Mouse (Mus musculus): ENCODE results near the gene 2310061I04Rik. TPM values are rescaled to one million over a fixed set of nuclear protein-coding genes. Genes with fewer than 3 reads are reported as not detected.

The 2310061I04Rik gene
- total RNA-seq, 4 experiments from 2014 or later, result 45.9 to 61.4 (median 50.0) TPM

DNA sequence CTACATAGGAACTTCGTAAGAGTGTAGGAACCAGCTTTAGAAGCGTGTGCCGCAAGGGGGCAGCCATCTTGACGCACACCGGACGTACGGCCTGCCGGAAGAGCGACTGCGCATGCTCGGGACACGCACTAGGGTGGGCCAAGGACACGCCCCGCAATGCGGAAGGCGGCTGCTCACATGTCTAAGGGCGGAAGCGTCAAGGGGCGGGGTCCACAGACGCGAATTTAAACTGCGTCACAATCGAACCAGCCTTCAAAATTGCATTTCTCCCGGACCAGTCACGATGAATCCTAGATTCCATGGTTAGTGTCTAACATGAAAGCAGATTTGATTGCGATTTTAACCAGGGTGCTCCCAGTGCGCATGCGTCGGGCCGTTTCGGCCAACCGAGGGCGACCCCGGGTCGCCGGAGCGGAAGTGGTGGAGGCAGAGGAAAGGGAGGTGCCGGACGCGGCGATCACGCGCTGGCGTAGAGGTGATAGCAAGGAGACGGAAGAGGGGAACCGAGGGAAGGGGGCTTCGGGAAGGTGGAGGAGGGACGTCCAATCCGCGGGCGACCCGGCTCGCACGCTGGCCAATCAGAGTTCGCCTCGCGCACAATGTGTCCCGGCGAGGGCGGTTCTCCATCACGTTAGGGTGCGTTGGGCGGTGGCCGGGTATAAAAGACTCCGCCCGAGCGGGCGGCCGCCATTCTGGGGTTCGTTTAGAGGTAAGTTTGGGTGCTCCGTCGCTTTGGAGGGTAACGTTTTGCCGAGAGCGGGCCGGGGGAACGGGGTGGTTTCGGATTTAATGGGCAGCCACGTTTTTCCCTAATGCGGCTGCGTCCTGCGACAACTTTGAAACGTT is 19.3 kb upstream of the 2310061I04Rik start, which contains the start of the genes Mrps18b and Ppp1r10:
Gene Mrps18b, minus strand, starts transcription at position 93 of the 846 bp plus-strand sequence.
Gene Ppp1r10, plus strand, starts transcription at position 138 of the 846 bp plus-strand sequence.
- DNase-seq (ENCODE audit: low spot score in 2 of 2), result peak; percentile 99 to 100

DNA sequence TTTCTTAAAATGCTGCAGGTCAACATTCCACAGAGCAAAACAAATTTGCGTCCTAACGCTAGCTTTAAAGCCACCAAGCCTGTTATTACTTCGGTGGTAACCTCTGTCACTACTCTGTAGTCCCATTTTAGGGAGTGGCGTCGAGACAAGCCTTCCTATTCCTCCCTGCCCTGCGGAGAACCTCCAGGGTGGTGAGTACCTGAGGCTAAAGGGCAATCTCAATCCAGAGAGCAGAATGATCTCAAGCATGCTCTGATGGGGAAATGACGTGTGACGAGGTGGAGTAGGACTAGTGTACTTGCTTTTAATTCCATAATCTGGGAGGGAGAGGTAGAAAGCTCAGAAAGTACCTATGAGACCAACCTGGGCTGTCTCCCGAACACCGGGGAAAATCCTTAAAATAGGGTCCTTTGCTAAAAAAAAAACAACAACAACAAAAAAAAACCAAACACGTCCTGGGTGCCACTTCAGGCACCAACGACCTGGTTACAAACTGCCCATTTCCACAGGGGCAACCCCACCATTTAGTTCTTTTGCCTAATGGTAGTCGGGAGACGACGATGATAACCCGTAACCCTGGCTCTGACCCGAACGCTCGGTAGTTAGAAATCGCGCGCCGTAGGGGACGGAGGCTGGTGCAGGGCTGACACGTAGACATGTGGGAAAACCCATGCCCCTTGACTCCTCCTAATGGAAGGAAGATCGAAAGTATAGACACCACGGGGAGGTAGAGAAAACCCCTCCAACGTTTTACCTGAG is 18.5 kb upstream of the 2310061I04Rik start:
- no peak for DNase-seq (ENCODE audit: low spot score in 2 of 2)

DNA sequence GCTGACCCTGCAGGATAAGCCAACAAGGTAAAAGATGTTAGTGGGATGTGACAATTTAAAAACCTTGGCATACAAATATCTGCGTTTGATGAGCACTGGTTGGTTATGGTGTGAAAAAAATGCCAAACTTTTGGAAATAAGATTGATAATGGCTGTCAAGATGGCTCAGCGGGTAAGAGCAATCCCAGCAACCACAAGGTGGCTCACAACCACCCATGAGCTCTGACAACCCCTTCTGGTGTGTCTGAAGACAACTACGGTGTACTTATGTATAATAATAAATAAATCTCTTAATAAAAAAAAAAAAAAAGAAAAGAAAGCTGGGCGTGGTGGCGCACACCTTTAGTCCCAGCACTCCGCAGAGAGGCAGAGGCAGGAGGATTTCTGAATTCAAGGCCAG is 17.7 kb upstream of the 2310061I04Rik start:
- DNase-seq (ENCODE audit: low spot score in 2 of 2), result no peak

- peak; percentile 93 for DNase-seq (ENCODE audit: low spot score in 2 of 2)
These were observed 12.7 kb upstream of the 2310061I04Rik start, which contains the start of gene Atat1 for GRCm38 (mm10) chr17:35909919-35910369. Atat1 (minus strand) TSS chr17:35910075.

DNA sequence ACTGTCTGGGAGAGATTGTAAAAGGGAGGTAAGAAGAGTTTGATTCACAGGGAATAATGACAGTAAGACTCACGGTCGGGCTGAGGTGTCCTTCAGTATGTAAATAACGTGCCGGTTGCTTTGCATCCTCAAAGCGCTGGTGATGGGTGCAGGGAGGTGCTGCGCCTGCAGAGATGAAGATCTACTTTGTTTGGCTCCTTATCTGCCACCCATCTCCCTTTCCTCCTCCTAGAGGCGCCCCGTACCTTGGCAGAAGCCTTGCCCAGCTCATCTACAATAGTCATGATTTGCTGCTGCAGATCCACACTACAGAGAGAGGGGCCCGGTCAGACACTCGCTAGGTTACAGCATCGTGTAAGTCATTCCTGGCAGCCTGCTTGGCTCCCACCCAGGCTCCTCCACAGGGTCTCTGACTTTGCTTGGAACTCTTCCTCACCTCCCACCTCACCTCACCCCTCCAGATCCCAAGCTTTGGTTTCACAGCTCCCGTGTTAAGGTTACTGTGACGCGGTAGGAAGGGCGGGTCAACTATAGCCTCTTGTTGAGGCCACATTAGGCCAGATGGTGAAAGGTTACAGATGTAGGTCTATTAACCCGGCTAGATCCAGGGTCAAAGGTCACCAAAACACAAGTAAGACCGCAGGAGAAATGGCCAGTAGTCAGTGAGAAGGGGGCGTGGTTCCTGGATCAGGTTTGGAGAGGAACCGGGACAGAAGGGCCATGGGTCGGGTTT is 12.1 kb upstream of the 2310061I04Rik start:
- no peak for DNase-seq (ENCODE audit: low spot score in 2 of 2)

GRCm38 (mm10) chr17:35907609-35908008 is 10.4 kb upstream of the 2310061I04Rik start:
- DNase-seq (ENCODE audit: low spot score in 2 of 2), result no peak

DNA sequence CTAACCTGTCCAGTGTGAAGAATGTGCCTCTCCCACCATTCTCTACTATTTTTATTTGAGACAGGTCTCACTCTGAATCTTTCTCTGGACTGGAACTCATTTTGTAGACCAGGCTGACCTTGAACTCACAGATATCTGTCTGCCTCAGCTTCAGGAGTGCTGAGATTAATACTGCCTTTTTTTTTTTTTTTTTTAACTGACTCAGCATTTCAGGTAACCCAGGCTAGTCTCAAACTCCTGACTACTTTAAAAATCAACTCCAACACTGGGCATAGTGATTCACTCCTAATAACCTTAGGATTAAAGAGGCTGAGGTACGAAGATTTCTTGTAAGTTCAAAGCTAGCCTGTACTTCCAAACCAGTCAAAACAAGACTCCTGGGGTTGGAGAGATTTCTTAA is 8.4 kb upstream of the 2310061I04Rik start:
- no peak for DNase-seq (ENCODE audit: low spot score in 2 of 2)

DNA sequence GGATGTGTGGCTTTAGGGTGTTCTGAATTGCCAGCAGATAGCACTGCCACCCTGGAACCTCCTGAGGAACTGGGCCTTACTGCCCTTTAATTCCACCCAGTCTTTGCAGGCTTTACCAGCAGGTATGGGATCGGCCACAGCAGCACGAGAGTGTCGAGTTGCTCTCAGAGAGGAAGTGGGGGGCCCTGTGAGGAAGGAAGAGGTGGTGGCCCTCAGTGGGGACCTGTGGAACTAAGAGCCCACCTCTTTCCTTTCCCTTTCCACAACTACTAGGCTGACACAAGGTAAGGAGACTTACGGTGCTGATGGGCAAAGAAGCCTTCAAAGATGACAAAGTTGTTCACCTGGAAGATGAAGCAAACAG is 6.7 kb upstream of the 2310061I04Rik start:
- DNase-seq (ENCODE audit: low spot score in 2 of 2), result no peak

- DNase-seq (ENCODE audit: low spot score in 2 of 2), result no peak
These were observed 6.2 kb upstream of the 2310061I04Rik start for GRCm38 (mm10) chr17:35903343-35903991.

- DNase-seq (ENCODE audit: low spot score in 2 of 2), result no peak
These were observed 3.4 kb upstream of the 2310061I04Rik start for GRCm38 (mm10) chr17:35900636-35901035.

DNA sequence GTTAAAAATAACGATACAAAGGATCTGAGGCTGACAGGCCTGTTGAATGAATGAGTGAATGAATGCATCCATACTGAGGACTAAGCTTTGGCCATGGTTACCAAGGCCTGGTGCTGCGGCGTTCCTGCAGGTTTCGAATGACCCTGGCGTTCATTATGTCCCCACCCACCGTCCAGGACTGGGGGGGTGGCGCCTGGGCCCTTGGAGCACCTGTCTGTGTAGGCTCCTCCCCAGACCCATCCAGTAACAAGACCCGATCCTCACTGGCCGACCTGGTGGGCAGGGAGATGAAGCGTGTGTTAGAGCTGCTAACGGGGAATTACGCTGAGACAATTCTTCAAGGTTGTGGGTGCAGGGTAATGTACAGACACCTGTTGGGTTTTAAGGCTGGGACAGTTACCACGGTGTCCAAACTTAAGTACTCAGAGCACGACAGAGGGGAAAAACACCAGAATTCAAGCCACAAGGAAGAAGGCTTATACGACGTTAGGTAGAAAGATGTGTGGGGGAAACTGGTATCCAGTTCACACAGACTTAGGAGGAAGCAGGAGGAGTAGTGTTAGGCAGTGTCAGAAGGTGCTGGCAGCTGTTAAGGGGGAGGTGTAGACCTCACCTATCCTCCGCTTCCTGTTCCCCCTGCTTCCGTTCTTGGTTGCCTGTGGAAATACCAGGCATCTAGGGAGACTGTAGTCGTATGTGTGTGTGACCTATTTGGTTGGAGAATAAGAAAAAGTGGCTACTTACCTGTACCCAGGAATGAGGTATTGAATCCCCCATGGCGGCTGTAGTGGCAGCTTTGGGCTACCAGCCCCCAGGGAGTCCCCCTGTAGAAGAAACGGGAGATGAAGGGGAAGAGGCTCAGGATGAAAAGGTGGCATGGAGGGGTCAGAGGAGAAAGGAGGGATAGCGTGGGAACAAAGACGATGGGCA is 678 bp upstream of the 2310061I04Rik start:
- DNase-seq (ENCODE audit: low spot score in 2 of 2), result no peak

- no peak for DNase-seq (ENCODE audit: low spot score in 2 of 2)
These were observed 9.5 kb downstream of the 2310061I04Rik start for GRCm38 (mm10) chr17:35887725-35888124.

DNA sequence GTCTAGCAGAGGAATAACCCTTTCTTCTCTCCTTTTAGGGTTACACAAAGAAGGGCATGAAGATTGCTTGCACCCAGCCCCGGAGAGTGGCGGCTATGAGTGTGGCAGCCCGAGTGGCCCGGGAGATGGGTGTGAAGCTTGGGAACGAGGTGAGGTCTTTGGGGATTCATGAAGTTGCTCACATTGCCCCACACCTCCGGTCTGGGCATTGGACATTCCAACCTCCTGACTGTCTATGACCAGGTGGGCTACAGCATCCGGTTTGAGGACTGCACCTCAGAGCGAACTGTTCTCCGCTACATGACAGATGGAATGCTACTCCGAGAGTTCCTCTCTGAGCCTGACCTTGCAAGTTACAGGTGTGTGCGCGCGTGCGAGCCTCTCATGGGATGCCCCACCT is 13.5 kb downstream of the 2310061I04Rik start:
- DNase-seq (ENCODE audit: low spot score in 2 of 2), result no peak

DNA sequence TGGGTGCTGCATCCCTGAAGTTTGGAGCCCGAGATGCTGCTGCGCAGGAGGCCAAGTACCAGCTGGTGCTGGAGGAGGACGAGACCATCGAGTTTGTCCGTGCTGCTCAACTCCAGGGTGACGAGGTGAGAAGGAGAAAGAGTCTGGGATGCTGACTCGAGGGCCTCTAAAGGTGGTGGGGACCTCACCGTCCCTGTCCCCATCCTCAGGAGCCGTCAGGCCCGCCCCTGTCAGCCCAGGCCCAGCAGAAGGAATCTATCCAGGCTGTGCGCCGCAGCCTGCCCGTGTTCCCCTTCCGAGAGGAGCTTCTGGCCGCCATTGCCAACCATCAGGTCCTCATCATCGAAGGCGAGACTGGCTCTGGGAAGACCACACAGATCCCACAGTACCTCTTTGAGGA is 14.3 kb downstream of the 2310061I04Rik start:
- DNase-seq (ENCODE audit: low spot score in 2 of 2), result no peak

DNA sequence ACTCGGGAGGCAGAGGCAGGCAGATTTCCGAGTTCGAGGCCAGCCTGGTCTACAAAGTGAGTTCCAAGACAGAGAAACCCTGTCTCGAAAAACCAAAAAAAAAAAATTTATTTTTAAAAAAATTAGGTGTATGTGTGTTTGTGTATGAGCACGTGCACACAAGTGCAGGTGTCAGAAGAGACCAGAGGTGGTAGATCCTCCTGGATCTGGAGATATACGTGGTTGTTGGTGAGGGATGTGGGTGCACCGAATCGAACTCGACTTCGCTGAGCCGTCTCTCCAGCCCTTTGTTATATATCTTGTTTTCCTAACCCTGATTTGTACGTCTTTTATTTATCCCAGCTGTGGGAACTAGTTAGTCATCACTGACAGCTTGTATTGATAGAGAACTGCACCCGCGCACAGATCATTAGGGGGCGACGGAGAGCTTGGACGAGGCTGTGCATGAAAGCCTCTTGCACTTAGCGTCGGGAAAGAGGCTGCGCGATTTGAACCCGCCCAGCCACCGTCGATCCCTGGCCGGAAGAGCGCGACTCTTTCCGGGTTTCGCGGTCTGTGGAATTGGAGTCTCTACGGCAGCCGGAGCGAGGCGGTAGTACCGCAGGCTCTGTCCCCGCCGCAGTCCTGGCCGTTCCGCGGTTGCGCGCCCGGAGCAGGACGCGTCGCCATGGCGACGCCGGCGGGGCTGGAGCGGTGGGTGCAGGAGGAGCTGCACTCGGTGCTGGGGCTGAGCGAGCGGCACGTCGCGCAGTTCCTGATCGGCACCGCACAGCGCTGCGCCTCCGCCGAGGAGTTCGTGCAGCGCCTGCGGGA is 17.8 kb downstream of the 2310061I04Rik start, which contains the start of gene Dhx16:
Gene Dhx16, plus strand, starts transcription at position 575 of the 813 bp plus-strand sequence.
- DNase-seq (ENCODE audit: low spot score in 2 of 2), result peak; percentile 93 to 94

DNA sequence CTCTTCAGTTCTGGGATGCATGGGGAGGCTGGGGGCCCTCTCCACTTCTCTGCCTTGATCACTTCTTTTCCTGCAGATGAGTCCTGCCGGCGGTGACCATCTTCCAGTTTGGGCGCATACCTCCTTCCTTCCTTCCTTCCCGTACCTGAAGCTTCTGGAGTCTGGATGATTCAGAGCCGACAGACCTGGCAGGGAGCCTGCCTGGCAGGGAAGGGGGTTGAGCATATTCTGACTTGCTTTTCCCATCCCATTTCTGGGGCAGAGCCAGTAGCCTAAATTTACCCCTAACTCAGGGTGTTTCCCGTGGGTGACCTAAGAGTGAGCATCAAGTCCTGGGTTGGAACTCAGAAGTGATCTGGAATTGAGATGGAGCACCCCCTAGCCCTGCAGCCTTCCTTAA is 22.5 kb downstream of the 2310061I04Rik start:
- DNase-seq (ENCODE audit: low spot score in 2 of 2), result no peak

GRCm38 (mm10) chr17:35873774-35874519 is 23.3 kb downstream of the 2310061I04Rik start:
- peak; percentile 67 to 83 for DNase-seq (ENCODE audit: low spot score in 2 of 2)

Measured in layer of hippocampus, adult 8-10 months (tissue).